Mouse (Mus musculus) mouse embryonic stem cell (cell line): ENCODE data around the gene Trim67.

Experiments used
- in situ Hi-C, 2 experiments: fragments of 300-500 bp; cut with MboI; formaldehyde crosslinking; loops; 1 replicate in 1 of 2; 3 replicates in 1 of 2; pipeline ENCODE4 v1.14.3; 2019 to 2020; ENCODE audit warnings: low sequenced_read_pairs in 2 of 2, low pct_unique_long_range_greater_than_20kb in 1 of 2, mixed read lengths in 1 of 2; ENCODE audit not compliant: unreplicated experiment in 1 of 2

Gene Trim67

DNA sequence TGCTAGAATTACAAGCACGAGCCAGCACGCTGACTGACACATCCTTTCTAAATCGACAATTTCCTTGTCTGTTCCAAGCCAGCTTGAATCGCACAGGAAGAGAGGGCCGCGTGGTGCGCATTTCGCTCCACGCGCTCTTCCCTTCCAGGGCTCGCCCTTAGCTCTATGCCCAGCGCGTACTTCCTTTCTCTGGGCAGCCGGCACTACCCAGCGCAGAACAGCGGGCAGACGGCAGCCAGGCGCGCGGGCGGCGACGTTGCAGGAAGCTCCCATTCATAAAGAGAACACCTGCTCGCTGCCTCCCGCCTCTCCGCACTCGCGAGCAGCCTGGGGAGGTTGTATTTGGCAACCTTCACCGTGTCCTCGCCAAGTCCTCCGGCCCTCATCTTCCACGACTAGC is 706 bp upstream of the Trim67 start:
- in situ Hi-C loops: no loop called here

GRCm38 (mm10) chr8:124793172-124793651 is 320 bp downstream of the Trim67 start:
- in situ Hi-C loops: no loop called here

DNA sequence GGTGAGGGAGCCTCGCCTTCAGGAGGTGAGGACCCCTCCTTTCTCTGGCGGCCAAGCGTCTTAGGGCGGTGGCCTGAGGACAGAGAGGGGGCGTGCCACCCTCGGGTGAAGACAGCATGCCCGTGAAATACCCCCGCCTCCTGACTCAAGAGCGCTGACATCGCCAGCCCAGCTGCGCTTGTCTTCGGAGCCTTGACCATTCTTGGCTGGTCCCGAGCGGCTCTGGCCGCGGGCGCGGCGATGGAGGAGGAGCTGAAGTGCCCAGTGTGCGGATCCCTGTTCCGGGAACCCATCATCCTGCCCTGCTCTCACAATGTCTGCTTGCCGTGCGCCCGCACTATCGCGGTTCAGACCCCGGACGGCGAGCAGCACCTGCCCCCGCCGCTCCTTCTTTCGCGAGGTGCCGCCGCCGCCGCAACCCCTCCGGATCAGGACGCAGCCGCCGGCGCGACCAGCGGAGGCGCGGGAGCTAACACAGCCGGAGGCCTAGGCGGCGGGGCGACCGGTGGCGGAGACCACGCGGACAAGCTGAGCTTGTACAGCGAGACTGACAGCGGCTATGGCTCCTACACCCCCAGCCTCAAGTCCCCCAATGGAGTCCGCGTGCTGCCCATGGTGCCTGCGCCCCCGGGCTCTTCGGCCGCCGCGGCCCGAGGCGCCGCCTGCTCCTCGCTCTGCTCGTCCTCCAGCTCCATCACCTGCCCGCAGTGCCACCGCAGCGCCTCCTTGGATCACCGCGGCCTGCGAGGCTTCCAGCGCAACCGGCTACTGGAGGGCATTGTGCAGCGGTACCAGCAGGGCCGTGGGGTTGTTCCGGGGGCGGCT is 981 bp downstream of the Trim67 start:
- in situ Hi-C loops: no loop called here

GRCm38 (mm10) chr8:124794486-124794780 is 1.5 kb downstream of the Trim67 start:
- in situ Hi-C loops: no loop called here

- in situ Hi-C loops: no loop called here
Observed at GRCm38 (mm10) chr8:124795781-124796488, 3.0 kb downstream of the Trim67 start.

- in situ Hi-C loops: no loop called here
Observed at GRCm38 (mm10) chr8:124800542-124800941, 7.7 kb downstream of the Trim67 start.

GRCm38 (mm10) chr8:124803824-124804702 is 11.2 kb downstream of the Trim67 start:
- in situ Hi-C loops: no loop called here

GRCm38 (mm10) chr8:124805990-124806389 is 13.1 kb downstream of the Trim67 start:
- in situ Hi-C loops: no loop called here

DNA sequence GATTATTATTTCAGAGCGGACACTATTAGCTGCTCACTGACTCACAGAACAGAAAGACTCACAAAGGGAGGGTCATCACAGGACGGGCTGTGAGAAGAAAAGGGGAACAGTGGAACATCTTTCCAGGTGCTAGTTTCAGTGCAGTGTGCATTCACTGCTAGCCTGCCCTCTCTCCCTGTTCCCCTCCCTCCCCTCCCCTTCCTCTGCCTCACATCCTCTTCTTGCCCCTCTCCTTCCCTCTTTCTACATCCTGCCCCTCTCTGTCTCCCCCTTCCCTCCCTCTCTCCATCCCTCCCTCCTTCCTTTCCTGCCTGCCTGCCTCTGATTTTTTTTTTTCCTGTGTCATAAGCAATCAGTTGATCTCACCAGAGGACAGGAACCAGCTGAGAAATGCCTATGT is 16.5 kb downstream of the Trim67 start:
- in situ Hi-C loops: no loop called here

GRCm38 (mm10) chr8:124810056-124810610 is 17.2 kb downstream of the Trim67 start:
- in situ Hi-C loops: no loop called here

GRCm38 (mm10) chr8:124810689-124811394 is 17.9 kb downstream of the Trim67 start:
- in situ Hi-C loops: no loop called here

DNA sequence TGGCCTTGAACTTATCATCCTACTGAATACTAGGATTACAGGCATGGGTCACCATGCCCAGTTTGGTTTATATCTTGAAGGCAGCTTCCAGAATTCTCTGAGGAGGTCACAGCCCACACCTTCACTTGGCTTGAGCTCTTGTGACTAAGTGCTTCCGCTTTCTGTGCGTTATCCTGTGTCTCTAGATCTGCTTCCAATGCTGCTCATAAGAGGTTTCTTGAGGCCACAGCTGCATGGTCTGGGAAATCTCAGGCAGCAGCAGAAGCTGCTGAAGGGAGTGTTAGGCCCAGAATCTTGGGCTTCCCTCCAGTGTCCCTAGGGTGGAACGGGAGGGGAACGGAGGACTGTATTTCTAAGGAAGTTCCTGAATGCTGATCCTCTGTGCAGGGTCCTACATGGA is 20.4 kb downstream of the Trim67 start:
- in situ Hi-C loops: no loop called here

- in situ Hi-C loops: no loop called here
Observed at GRCm38 (mm10) chr8:124815870-124816269, 23.0 kb downstream of the Trim67 start.

- in situ Hi-C loops: no loop called here
Observed at GRCm38 (mm10) chr8:124816866-124817265, 24.0 kb downstream of the Trim67 start.

GRCm38 (mm10) chr8:124817361-124817760 is 24.5 kb downstream of the Trim67 start:
- in situ Hi-C loops: no loop called here

DNA sequence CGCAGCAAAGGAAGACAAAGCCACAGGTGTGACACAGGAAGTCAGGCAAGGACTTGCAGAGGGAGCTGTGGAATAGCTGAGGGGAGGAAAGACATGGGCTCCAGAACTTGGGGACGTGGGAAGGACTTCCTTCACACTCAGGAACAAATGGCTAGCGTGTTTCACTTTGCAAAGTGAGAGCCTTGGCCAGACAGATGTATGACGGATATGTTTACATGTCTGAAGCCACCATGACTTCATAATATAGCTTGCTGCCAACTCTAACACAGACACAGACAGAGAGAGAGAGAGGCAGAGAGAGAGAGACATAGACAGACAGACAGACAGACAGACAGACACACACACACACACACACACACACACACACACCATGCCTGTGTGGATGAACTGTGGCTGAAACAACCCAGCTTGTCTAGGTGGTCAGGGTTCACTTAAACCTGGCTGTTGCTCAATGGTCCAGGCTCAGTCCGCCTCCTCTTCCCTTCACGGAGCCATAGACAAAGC is 26.8 kb downstream of the Trim67 start:
- in situ Hi-C loops: no loop called here

GRCm38 (mm10) chr8:124820125-124820524 is 27.2 kb downstream of the Trim67 start:
- in situ Hi-C loops: no loop called here

GRCm38 (mm10) chr8:124823497-124823896 is 30.6 kb downstream of the Trim67 start:
- in situ Hi-C loops: no loop called here
